Mouse (Mus musculus): Measurements from ENCODE around the gene Gucy2e. TPM values are rescaled to one million over a fixed set of nuclear protein-coding genes. Genes with fewer than 3 reads are reported as not detected.
A peak's percentile ranks its signal among the peaks of the same experiment; 100 is the strongest.

Gene Gucy2e
- total RNA-seq, 2 experiments from 2014 or later, result 2.1 to 2.3 TPM

DNA sequence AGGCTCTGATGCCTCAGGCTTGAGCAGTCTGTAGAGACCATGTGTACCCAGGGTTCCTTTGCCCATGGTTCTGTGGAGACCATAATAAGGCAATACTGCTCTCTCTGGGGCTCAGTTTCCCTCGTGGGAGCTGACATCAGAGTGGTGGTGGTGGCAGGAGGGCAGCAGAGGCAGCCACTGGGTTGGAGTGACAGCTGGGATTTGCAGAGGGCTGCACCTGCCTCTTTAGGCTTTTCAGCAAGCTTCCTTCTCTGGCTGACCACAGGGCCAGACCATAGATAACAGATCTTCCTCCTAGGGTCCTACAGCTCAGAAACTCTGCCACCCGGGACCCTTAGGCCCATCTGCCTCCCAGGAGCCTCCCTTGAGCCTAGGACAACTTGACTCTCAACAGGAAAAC is 20.2 kb upstream of the Gucy2e start:
- H3K27ac ChIP-seq, result peak overlapping the region; percentile 14; the same call in 1 of the 2 replicates
- H3K4me3 ChIP-seq, result no peak overlapping the region
- DNase-seq (ENCODE audit: low spot score in 2 of 2), result no peak
- no peak for TF ChIP-seq CTCF (conservative IDR thresholded peaks at IDR 0.05)

DNA sequence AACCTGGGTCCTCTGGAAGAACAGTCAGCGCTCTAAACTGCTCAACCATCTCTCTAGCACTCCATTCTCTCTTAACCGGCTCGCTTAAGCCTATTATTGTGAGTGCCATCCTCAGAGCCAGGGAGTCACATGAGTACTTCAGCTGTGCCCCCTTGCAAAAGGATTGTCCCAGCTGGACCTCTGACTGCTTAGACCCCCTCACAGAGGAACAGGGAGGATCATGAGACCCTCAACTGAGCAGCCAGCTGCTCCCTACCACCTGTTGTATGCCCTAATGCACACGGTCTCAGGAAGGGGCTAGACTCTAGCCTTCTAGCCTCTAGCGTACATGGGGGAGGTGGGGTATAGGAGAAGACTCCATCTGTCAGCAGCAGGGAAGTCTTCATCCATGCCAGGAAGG is 18.0 kb upstream of the Gucy2e start:
- no peak for DNase-seq (ENCODE audit: low spot score in 2 of 2)
- H3K4me3 ChIP-seq, result no peak overlapping the region
- no peak for TF ChIP-seq CTCF (conservative IDR thresholded peaks at IDR 0.05)

DNA sequence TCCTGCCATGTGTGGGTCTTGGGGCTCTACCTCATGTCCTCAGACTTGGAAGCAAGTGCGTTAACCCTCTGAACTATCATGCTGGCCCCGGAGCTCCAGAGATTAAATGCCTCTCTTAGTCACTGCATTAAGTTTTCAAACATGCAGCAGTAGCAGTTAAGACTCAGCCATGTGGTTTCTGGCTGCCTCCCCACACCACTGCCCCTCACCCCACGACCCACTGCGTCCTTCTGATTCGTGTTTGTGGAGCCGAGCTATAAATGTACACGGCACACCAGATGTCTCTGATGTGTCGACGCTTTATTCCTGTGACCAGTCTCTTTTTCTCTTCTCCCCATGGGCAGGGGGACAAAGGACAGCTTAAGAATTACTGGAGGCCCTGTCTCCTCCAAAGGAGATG is 16.3 kb upstream of the Gucy2e start:
- Histone ChIP-seq H3K4me3 (no peak overlapping the region), H3K27ac (no peak overlapping the region)
- no peak for DNase-seq (ENCODE audit: low spot score in 2 of 2)
- no peak for TF ChIP-seq CTCF (conservative IDR thresholded peaks at IDR 0.05)

More for the DNA sequence above, 18.0 kb upstream of the Gucy2e start:
- H3K27ac ChIP-seq, result no peak overlapping the region

DNA sequence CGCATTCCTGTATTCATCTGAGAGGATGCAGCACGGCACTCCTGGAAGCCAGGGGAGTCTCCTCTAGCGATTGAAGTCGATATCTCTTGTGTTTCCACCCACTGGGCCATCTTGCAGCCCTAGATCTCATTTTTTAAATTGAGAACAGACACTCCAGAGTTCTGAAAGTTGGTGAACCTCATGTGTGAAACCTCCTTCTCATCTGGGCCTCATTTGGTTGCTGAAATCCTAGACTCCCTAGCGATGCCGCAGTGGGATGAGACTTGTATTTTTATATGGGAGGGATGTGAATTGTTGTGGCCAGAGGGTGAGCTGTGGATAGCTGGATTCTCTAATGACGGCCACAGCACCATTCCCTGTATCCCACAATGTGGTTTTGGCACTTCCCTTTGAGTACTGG is 15.1 kb upstream of the Gucy2e start:
- TF ChIP-seq CTCF (conservative IDR thresholded peaks at IDR 0.05), result no peak
- H3K27ac ChIP-seq, result no peak overlapping the region
- no peak for DNase-seq (ENCODE audit: low spot score in 2 of 2)
- H3K4me3 ChIP-seq, result no peak overlapping the region

DNA sequence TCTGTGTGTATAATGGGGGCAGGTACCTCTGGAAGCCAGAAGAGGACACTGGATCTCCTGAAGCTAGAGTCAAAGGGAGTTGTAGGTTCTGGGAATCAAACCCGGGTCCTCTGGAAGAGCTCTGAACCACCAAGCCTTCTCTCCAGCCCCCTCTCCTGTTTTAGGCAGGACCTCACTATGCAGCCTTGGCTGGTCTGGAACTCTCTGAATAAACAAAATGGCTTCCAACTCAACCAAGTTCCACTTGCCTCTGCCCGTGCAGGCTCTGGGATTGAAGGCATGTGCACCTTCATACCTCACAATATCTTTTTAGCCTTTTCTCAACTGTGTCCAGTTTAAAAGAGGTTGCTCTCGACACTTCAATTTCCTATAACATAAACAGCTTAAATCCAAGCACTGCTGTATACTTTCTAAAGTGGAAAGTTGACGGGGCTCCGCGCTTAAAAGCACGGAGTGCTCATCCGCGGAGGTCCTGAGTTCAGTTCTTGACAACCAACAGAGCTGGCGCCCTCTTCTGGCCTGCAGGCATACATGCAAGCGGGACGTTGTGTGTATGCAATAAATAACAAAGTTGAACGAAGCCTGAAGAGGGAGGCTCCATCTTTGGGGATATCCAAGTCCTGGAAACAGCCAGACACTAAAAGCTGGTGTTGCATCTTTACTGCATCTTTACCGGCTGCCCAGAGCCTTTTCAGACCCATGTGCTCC is 14.5 kb upstream of the Gucy2e start:
- Histone ChIP-seq H3K27ac (no peak overlapping the region), H3K4me3 (no peak overlapping the region)
- DNase-seq (ENCODE audit: low spot score in 2 of 2), result no peak
- TF ChIP-seq CTCF (conservative IDR thresholded peaks at IDR 0.05), result peak; percentile 70

DNA sequence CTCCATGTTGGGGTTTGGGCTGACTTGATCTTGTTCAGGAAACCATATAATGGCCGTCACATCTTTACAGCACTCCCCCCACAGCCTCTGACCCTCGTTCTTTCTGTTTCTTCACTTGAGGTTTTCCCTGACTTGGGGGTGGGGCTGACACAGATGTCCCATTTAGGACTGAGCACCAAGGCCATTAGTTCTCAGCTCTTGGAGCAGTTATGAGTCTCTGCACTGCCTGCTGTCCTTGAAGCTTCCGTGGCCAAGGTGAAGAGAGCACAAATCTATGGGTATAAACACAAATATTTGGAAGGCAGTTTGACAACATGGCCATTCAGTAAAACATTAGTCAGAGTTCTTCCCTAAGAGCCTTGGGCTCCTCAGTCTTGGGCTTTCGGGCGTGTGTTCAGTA is 13.3 kb upstream of the Gucy2e start:
- no peak for DNase-seq (ENCODE audit: low spot score in 2 of 2)
- H3K4me3 ChIP-seq, result no peak overlapping the region
- TF ChIP-seq CTCF (conservative IDR thresholded peaks at IDR 0.05), result no peak
- H3K27ac ChIP-seq, result no peak overlapping the region

DNA sequence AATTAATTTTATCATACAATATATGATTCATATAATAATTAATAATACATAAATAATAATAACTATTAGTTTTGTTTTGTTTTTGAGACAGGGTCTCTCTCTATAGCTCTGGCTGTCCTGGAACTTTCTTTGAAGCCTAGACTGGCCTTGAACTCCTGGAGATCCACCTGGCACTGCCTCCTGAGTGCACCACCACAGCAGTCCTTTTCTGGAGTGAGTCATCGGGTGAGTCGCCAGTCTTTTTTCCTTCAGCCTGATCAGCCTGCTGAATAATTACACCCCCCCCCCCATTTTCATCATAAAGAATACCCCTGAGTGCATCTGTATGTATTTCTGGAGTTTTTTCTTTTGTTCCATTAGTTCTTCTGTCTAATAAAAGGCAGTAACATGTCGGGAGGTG is 12.3 kb upstream of the Gucy2e start:
- Histone ChIP-seq H3K27ac (no peak overlapping the region), H3K4me3 (no peak overlapping the region)
- DNase-seq (ENCODE audit: low spot score in 2 of 2), result no peak
- no peak for TF ChIP-seq CTCF (conservative IDR thresholded peaks at IDR 0.05)

DNA sequence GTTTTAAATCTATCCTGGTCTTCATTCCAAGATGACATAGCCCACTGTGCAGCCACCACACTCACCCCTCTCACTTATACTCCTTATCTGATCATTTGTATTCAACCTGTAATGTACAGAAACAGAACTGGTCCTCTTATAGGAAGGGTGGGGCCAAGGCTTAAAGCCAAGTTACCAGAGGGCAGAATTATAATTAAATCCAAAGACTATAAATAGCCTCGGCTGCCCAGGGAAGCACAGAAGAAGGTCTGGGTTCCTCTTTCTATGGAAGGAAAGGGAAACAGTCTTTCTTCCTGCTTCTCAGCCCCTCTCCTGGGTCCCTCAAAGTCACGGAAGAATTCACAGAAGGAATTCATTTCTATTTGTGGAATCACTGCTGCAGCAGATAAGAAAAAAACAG is 8.8 kb upstream of the Gucy2e start:
- Histone ChIP-seq H3K4me3 (no peak overlapping the region; the same call in 1 of the 2 replicates), H3K27ac (no peak overlapping the region)
- no peak for DNase-seq (ENCODE audit: low spot score in 2 of 2)
- no peak for TF ChIP-seq CTCF (conservative IDR thresholded peaks at IDR 0.05)

DNA sequence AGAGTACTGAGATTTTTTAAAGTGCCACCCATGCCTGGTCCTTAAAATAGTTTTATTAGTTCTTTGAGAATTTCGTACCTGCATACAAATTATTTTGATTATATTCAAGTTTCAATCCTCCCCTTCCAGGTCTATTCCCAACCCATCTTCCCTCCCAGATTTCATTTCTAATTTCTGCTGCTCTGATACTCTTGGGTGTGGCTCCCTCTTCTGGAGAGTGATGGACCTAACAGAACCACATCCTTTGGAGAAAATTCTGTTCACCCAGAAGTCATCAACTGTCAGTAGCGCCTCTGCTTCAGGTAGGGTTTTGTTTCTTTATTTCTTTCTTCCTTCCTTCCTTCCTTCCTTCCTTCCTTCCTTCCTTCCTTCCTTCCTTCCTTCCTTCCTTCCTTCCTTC is 8.1 kb upstream of the Gucy2e start:
- TF ChIP-seq CTCF (conservative IDR thresholded peaks at IDR 0.05), result peak; percentile 83
- H3K27ac ChIP-seq, result no peak overlapping the region
- peak; percentile 40 to 78 for DNase-seq (ENCODE audit: low spot score in 2 of 2)
- no peak overlapping the region for H3K4me3 ChIP-seq

DNA sequence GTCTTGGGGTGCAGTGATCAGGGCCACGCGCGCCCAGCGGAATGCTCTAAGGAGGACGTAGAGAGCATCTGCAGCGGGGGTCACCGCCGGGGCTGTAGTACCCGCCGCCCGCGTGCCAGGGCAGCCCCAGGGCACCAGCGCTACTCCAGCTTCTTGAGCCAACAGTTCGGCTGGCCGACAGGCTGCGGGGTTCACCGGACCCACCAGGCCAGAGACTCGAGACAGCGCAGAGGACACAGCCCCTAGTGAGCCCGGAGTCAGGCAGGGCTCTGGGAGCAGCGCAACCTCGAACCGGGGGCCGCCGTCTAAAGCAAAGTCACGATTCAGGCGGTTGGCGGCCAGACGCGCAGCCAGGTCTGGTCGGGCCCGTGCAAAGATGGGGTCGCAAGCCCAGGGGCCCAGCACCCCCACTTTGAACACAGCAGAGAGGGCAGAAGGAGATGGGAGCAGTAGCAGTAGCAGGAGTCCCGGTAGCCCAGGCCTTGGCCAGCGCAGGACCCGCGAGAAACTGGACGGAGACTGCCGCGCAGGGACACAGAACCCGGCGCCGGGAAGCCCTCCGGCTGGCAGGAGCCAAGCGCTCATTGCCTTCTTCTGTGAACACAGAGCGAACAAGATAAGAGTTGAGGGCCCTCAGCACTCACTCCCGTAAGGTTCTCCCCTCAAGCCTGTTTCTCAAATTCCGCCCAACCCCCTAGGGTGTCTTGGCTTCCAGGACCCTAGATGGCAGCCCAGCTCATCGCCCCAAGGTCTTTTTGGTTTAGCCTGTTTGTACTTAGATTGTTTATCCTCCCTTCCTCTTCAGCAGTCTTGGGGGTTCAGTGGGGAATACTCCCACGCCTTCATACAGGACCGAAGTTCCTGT is 543 bp downstream of the Gucy2e start:
- DNase-seq (ENCODE audit: low spot score in 2 of 2), result no peak
- TF ChIP-seq CTCF (conservative IDR thresholded peaks at IDR 0.05), result no peak
- Histone ChIP-seq H3K27ac (peak overlapping the region; percentile 90), H3K4me3 (peak overlapping the region; percentile 64)

DNA sequence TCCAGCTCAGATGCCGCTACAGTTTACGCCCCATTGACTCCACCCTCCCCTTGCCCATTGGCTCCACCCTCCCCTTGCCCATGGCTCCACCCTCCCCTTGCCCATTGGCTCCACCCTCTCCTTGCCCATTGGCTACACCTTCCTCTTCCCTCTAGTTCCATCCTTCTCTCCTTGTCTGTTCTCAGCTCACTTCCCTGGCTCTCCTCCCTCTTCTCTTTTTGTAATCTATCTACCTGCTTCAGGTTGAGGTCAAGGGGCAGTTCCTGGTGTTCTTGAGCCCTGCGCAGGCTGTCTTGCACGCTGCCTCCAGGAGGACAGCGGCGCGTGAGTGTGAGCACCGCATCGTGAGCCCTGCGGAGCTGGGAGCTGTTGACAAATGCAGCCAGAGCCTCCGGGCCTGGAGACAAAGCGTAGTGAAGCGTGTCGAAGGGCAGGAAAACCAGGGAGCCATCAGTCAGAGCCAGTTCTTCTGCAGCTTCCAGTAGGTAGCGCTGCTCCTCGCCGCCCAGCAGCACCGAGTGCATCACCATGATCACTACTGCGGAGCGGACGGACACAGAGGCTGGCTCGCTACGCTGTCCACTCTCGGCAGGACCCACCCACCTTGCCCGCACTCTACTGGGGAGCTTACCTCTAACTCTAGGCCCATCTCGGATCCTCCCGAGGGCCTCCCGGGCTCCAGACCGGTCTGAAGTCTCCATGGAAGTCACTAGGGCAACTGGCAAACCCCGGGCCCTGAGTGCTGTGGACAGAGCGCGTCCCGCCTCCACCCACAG is 1.4 kb downstream of the Gucy2e start:
- H3K4me3 ChIP-seq, result peak overlapping the region; percentile 64
- peak; percentile 81 to 84 for DNase-seq (ENCODE audit: low spot score in 2 of 2)
- peak; percentile 59 for TF ChIP-seq CTCF (conservative IDR thresholded peaks at IDR 0.05)
- H3K27ac ChIP-seq, result peak overlapping the region; percentile 90

DNA sequence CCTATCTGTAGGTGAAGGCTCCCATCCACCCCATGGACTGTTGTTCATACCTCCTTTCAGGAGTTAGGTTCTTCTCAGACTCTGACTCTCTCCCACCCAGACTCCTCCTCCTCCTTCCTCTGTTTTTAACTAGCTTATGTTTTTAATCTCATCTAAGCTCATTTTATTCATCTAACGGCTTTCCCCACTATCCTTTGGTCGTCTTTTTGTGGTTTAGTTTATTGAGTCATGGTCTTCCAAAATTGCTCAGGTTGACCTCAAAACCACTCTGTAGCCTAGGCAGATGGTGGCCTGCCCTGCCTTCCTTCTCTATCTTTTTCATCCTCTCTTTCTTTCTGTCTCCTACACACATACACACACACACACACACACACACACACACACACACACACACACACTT is 3.7 kb downstream of the Gucy2e start:
- no peak overlapping the region for H3K27ac ChIP-seq
- no peak for TF ChIP-seq CTCF (conservative IDR thresholded peaks at IDR 0.05)
- no peak for DNase-seq (ENCODE audit: low spot score in 2 of 2)
- no peak overlapping the region for H3K4me3 ChIP-seq

DNA sequence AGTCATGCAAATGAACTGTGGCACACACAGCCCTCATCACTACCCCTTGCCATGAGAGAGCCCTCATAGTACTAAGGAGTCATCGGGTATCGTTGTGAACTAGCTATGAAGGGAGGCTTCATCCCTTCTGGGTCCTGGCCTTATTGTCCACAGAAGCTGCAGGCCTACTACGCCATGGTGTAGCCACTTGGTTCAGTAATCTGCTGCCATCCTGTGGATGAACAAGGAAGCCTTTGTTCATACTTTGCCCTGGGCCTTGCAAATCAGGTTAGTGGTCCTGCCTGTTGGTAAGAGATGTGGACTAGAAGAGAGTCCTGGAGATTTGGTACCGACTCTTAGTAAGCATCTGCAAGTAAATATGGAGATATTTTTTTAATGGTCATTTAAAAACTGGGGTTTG is 6.4 kb downstream of the Gucy2e start:
- DNase-seq (ENCODE audit: low spot score in 2 of 2), result no peak
- H3K27ac ChIP-seq, result no peak overlapping the region
- TF ChIP-seq CTCF (conservative IDR thresholded peaks at IDR 0.05), result peak; percentile 69
- no peak overlapping the region for H3K4me3 ChIP-seq

All from layer of hippocampus, adult 2 months (tissue).